Mouse (Mus musculus) adrenal gland, adult 10 weeks (tissue): Measurements from ENCODE around the gene Shb. TPM values are rescaled to one million over a fixed set of nuclear protein-coding genes. Genes with fewer than 3 reads are reported as not detected.

Source experiments
- polyA plus RNA-seq: library from polyadenylated mRNA; stranded (reverse); fragments of 350-450 nt; fragmentation: Illumina TruSeq; extraction: RNeasy Lipid Tissue Mini Kit (QIAGEN cat#74804); gene quantifications from one replicate; pipeline ENCODE4 v1.2.3, GENCODE M21; 2014; ENCODE audit warnings: low read depth, low replicate concordance

Gene Shb
- polyA plus RNA-seq = 8.5 TPM

DNA sequence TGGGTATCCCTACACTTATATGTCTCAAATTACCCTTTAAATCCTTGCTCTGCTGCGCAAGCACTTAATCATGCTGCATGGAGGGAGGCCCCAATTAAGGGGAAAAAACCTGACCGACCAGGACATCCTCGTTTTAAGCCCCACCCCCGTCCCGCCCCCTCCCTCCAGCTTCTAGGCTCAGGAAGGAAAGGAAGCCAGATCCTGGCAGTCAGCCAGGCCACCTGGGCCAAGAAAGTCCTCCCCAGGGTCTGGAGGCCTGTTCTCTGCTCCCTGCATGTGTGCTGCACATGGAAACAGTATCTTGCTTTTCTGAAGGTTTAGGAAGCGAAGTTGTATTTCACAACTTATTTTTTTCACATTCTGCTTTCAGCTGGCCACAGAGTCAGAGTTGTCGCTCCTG, at the start of gene Shb:
Shb (minus strand) TSS at position 96 of the 400 bp plus-strand sequence.

DNA sequence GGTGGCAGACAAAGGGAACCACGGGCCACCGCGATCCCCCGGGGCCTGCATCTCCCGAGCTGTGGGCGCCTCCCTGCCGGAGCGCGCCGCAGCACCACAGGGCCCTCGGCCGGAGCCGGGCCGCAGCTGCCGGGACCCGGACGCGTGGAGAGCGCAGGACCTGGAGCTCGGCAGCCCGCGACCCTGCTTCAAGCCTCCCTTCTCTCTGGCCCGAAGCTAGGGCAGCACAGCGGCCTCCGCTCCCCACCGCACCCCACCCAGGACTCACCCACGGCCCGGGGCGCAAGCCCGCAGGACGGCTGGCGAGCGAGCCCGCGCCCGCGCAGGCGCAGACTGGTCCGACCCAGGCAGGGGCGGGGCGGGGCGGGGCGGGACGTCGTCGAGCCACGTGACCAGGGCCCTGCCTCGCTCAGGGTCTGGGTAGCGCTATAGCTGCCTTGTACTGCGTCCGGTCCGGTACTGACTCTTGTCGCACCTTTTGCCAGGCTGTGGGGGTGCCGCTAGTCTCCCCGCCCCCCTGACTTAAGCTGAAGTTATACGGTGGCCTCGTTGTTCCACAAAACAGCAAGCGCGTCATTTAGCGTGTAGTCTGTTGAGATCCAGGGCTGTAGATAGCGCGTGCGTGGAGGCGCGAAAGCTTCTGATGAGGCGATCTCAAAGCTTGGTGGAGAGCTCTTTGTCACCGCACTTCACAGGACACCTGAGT, 123.7 kb downstream of the Shb start, which contains the start of gene Slc25a51:
Slc25a51 (minus strand) TSS at position 340 of the 706 bp plus-strand sequence.

Other genes starting within 250 kb of the Shb start
- 12.7 TPM for gene Trmt10b, start 235.3 kb downstream of the Shb start, polyA plus RNA-seq
- gene Dcaf10, start 190.4 kb downstream of the Shb start, polyA plus RNA-seq = 39.5 TPM
- 67.8 TPM for gene Exosc3, start 189.7 kb downstream of the Shb start, polyA plus RNA-seq
- gene Slc25a51, start 123.7 kb downstream of the Shb start, polyA plus RNA-seq = 135 TPM